Mouse (Mus musculus): ENCODE data around the gene Pspn.

- TF ChIP-seq CTCF (IDR thresholded peaks at IDR 0.05; ENCODE audit: borderline replicate concordance, extremely low read depth, insufficient read depth, insufficient read length) (no peak), POLR2A (IDR thresholded peaks at IDR 0.05; ENCODE audit: borderline replicate concordance, extremely low read depth, insufficient read depth, insufficient read length, poor library complexity, severe bottlenecking) (no peak)
Observed at GRCm38 (mm10) chr17:56952639-56953038, 47.2 kb downstream of the Pspn start.

Data from brain, embryonic 14.5 days (tissue).